Mouse (Mus musculus) c-Kit-positive CD71-negative TER-119-negative erythroid progenitor cells, embryonic 14.5 days (primary cell): ENCODE measurements around the gene Pon3.

Experiments
- DNase-seq: peaks from one replicate; pipeline ENCODE4 v3.0.0-alpha.2; 2013; ENCODE audit warnings: low read depth

The Pon3 gene

DNA sequence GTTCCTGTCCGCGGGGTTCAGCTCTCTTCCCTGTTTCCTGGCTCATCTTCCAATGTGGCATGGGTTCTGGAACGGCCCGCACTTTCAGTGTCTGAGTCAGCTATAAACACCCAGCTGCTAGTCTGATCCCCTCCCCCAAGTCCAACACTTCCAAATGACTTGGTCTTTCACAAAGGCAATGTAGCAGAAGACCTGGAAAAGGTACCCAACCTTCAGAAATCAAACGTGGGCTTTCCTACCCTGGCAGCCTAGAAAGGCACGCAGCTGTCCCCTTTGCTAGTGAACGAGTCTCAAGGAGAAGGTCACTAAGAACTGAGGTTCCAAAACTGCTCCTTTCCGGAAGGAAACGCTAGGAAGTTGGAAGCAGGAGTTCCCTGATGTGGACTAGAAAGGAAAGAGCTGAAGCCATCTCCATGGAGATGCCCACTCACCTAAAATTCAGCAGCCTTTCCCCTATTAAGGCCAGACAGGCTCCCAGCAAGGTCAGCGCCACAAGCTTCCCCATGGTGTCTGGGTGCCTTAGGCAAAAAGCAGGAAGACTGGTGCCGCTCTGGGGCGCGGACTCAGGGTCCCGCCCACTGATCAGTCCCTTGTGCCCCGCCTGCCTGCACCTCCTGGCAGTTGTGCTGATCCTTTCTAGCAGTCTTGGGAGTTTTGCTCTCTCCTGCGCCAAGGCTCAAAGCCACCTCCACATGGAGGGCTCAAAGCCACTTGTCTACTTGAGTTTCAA, at the start of gene Pon3:
Gene Pon3 (minus strand): TSS at position 565 of the 730 bp plus-strand sequence.
- DNase-seq: peak; percentile 43

- no peak for DNase-seq
Observed at GRCm38 (mm10) chr6:5304956-5305355, 48.9 kb upstream of the Pon3 start.

- DNase-seq: no peak
Observed at GRCm38 (mm10) chr6:5300629-5301028, 44.5 kb upstream of the Pon3 start.

DNA sequence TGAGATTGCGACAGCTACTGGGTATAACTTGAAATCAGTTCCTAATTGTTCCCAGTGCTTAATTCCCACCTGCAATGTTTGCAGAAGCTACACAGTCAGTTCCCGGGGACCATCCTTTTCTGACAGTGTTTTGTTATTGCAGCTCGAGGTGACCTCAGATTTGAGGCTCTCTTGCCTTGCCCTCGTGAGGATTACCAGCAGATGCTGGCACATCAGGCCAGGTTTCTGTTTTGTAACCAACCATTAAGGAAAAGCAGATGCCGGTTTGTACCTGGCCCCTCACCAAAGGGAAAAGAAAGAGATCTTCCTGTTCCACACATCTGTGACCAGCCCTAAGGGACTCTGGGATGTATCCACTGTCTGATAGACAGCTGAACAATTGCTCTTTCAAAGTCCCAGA, 43.5 kb upstream of the Pon3 start:
- DNase-seq: no peak

- DNase-seq: no peak
Observed at GRCm38 (mm10) chr6:5298092-5298554, 42.0 kb upstream of the Pon3 start, which contains the start of gene Pon2. Pon2 (minus strand) TSS chr6:5298455.

- peak; percentile 65 for DNase-seq
Observed at GRCm38 (mm10) chr6:5297321-5298091, 41.4 kb upstream of the Pon3 start.

- DNase-seq: no peak
Observed at GRCm38 (mm10) chr6:5296067-5296466, 40.0 kb upstream of the Pon3 start.

GRCm38 (mm10) chr6:5294659-5295449, 38.8 kb upstream of the Pon3 start:
- DNase-seq: no peak

GRCm38 (mm10) chr6:5292841-5293240, 36.8 kb upstream of the Pon3 start:
- DNase-seq: no peak

DNA sequence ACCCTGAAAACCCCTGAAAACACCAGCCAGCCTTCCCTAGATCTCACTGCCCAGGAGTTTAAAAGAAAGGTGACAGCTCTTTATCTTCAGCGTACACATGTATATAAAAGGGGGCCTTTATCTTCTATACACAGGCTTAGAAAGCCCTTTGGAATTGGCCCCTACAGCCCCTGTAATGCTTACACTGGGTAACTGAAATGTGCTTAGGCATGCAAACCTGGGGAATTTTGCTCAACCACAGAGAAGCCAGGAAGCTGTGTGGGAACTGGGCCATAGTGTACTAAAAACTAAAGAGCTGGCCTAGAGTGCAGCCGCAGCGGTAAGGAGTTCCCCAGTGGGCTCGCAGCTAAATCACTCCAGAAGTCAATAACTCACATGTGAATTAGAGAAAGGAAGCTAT, 35.4 kb upstream of the Pon3 start:
- DNase-seq: no peak

DNA sequence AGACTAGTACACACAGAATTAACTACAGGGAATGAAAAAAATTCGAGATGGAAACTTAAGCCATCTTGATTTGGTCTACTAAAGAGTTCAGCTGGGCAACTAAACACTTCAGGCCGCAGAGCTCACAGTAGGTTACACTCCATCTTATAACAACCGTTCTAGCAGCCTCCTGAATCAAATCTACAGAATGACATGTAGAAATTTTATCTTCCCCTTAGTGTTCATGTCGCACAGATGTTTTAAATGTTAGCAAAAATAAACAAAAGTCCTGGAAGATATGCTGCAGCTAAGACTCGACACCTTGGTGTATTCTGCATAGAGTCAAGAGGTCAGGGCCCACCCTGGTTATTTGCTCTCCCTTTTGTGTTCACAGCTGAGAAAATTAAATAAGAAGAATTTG, 31.8 kb upstream of the Pon3 start:
- no peak for DNase-seq

DNA sequence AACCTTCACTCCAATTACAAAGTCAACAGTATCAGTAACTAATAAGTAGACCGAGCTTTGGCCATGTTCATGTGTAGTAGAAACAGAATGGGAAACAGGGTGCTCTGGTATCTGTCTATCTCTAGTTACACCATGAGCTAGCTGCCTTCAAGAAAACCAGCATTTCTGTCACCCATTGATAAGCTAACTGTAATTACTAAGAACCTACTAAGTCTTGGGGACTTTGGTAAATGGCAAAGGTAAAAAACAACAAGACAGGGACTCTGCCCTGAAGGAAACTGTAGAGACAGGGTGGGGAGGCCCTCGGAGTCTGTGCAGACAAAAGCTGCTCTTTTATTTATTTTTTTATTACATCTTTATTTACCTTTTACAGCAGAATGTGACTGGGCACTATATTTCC, 31.3 kb upstream of the Pon3 start:
- no peak for DNase-seq

DNA sequence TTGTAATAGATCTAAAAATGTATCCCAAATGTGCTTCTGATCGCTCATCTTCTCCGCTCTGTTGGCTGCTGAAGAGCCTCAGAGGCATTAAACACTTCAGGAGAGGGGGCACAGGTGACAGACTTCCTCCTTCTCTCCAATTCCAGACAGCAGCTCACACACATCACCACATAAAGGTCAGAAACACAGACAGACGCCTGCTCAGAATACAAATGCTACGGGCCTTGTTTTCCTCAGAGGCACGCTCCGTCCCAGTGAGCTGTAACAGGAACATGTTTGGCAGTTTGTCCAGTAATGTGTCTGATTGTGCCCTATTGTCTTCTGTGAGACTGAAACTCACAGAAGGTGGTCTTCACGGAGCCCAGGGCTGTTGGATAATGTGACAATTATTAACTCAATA, 26.3 kb upstream of the Pon3 start:
- no peak for DNase-seq

- no peak for DNase-seq
Observed at GRCm38 (mm10) chr6:5280576-5281305, 24.7 kb upstream of the Pon3 start.

- no peak for DNase-seq
Observed at GRCm38 (mm10) chr6:5277972-5278371, 21.9 kb upstream of the Pon3 start.

DNA sequence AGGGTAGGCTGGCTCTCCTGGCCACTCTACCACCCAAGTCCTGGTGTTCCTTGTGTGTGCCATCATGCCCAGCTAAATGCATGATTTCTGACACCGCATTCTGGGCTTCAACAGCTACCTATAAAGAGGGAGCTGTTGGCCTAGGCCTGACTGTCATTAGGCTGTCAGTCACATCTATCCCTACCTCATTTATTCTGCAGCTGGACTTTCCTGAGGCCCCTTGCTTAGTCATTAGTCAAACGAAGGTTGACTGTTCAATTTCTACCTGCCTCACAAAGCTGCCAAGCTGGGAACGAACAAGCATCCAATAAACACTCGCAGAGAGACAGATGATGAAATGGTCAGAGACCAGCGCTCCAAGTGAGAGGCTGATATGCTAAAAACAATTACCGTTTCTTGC, 13.6 kb upstream of the Pon3 start:
- DNase-seq: no peak

GRCm38 (mm10) chr6:5264793-5265192, 8.7 kb upstream of the Pon3 start:
- no peak for DNase-seq

- DNase-seq: no peak
Observed at GRCm38 (mm10) chr6:5263250-5263999, 7.3 kb upstream of the Pon3 start.

DNA sequence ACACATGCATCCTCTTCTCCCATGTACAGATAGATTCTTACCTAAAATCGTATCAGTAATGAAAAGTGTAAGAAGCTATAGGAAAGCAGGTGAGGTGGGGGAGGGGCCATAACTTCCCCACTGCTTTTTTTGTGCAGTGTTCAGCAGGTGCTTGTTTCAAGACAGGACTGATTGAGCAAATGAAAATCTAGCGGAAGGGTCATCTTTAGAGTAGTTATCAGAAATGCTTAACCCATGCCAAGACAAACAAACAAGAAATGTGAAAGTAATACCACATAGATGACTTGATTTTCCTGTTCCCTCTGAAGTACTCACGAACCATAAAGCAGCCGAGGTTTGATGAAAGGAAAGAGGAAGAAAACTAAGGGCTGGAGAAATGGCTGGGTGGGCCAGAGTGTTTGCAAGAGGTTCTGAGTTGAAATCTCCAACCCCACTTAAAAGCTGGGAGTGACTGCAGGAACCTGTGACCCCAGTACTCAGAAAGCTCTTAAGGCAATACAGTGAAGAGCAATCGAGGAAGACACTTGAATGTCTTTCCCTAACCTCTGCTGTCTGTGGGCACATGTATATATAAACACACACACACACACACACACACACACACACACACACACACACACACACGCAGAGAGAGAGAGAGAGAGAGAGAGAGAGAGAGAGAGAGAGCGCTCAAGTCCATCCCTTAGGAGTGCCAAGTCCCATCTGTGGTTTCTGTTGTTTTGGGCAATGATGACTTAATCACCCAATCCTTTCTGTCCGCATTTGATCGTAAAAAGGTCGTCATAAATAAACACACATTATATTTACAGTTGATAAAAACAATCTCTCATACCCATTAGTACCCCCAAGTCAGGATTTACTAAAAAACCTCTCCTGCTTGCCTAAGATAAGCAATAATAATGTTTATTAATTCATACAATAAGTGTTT, 6.5 kb upstream of the Pon3 start:
- no peak for DNase-seq

GRCm38 (mm10) chr6:5255291-5255690, 795 bp downstream of the Pon3 start:
- DNase-seq: no peak
